Mouse (Mus musculus): ENCODE data around the gene Nln. TPM values are rescaled to one million over a fixed set of nuclear protein-coding genes. Genes with fewer than 3 reads are reported as not detected.

Nln gene
- total and polyA plus RNA-seq, 3 experiments: 38.5 to 76.5 (median 51.2) TPM

GRCm38 (mm10) chr13:103973977-103974376, 135.4 kb downstream of the Nln start:
- TF ChIP-seq UBTF (IDR thresholded peaks at IDR 0.05; ENCODE audit: low read depth, low read length) (no peak), USF2 (conservative IDR thresholded peaks at IDR 0.05; ENCODE audit: low read depth, low read length) (no peak), SIN3A (IDR thresholded peaks at IDR 0.05; ENCODE audit: low read length) (no peak), ZMIZ1 (IDR thresholded peaks at IDR 0.05; ENCODE audit: low read depth, low read length) (no peak), NELFE (IDR thresholded peaks at IDR 0.05; ENCODE audit: low read depth, low read length) (no peak), NRF1 (IDR thresholded peaks at IDR 0.05; ENCODE audit: low read depth, low read length) (no peak), POLR2AphosphoS2 (IDR thresholded peaks at IDR 0.05; ENCODE audit: low read depth, low read length) (no peak), ELF1 (IDR thresholded peaks at IDR 0.05; ENCODE audit: low read depth, low read length) (no peak), GABPA (IDR thresholded peaks at IDR 0.05; ENCODE audit: insufficient replicate concordance, low read depth, low read length) (no peak), SMC3 (IDR thresholded peaks at IDR 0.05; ENCODE audit: low read depth, low read length) (no peak), MAZ (IDR thresholded peaks at IDR 0.05; ENCODE audit: low read depth, low read length) (no peak), POLR2A (IDR thresholded peaks at IDR 0.05; ENCODE audit: low read depth, low read length) (no peak)
- H3K9ac ChIP-seq (ENCODE audit: insufficient read depth, low read depth): no peak overlapping the region
- no peaks in the 10 kb centered on the region for H3K79me2 ChIP-seq (replicated peaks; ENCODE audit: control insufficient read depth, extremely low read depth, insufficient read depth, poor library complexity, severe bottlenecking)
- H3K36me3 ChIP-seq (replicated peaks in 1 of 2; ENCODE audit: control insufficient read depth in 1 of 2, insufficient read depth in 1 of 2, low read length in 1 of 2): no peaks in the 10 kb centered on the region
- no peak overlapping the region for H3K27ac ChIP-seq (ENCODE audit: insufficient read depth, low read depth)
- H3K4me2 ChIP-seq (ENCODE audit: insufficient read depth, low read depth, poor library complexity, severe bottlenecking): no peak overlapping the region
- DNase-seq (ENCODE audit: extremely low read depth): no peak
- H3K27me3 ChIP-seq (replicated peaks): no peaks in the 10 kb centered on the region
- no peaks in the 10 kb centered on the region for H3K9me3 ChIP-seq (replicated peaks; ENCODE audit: low read length)
- dilution Hi-C loops (cut with MboI; ENCODE audit: extremely low pct_ligation_motif_present, extremely low pct_unique_long_range_greater_than_20kb, low sequenced_read_pairs) (no loop called here), in situ Hi-C loops (cut with MboI; ENCODE audit: low pct_ligation_motif_present, low pct_unique_long_range_greater_than_20kb, low sequenced_read_pairs) (no loop called here)
- H3K4me3 ChIP-seq (replicated peaks in 1 of 3; ENCODE audit: low read depth in 2 of 3, low read length in 2 of 3, poor library complexity in 1 of 3): no peak overlapping the region
- no peaks in the 10 kb centered on the region for H3K4me1 ChIP-seq (ENCODE audit: control insufficient read depth in 1 of 2, insufficient read depth in 2 of 2)

Other genes with a start within 250 kb of the Nln start
- gene Erbin, start 189.1 kb downstream of the Nln start, total RNA-seq (2012; rRNA removed): 24.6 and 26.2 TPM in 2 replicates
- gene Erbin, start 189.1 kb downstream of the Nln start, total RNA-seq (2014; rRNA removed): 45.8 and 54.5 TPM in 2 replicates
- 27.6 and 30.9 TPM in 2 replicates for gene Erbin, start 189.1 kb downstream of the Nln start, polyA plus RNA-seq (2012; ENCODE audit: insufficient read length, low read depth)
- 3.8 and 5.0 TPM in 2 replicates for gene Sgtb, start 127 bp upstream of the Nln start, total RNA-seq (2012; rRNA removed)
- 3.5 and 3.6 TPM in 2 replicates for gene Sgtb, start 127 bp upstream of the Nln start, total RNA-seq (2014; rRNA removed)
- 3.1 and 3.5 TPM in 2 replicates for gene Sgtb, start 127 bp upstream of the Nln start, polyA plus RNA-seq (2012; ENCODE audit: insufficient read length, low read depth)
- 30.2 and 35.1 TPM in 2 replicates for gene Trappc13, start 68.9 kb upstream of the Nln start, total RNA-seq (2012; rRNA removed)
- 61.9 and 65.5 TPM in 2 replicates for gene Trappc13, start 68.9 kb upstream of the Nln start, total RNA-seq (2014; rRNA removed)
- 34.6 and 38.6 TPM in 2 replicates for gene Trappc13, start 68.9 kb upstream of the Nln start, polyA plus RNA-seq (2012; ENCODE audit: insufficient read length, low read depth)
- gene Trim23, start 69.2 kb upstream of the Nln start, total RNA-seq (2012; rRNA removed): 11.0 and 11.6 TPM in 2 replicates
- 20.4 and 21.9 TPM in 2 replicates for gene Trim23, start 69.2 kb upstream of the Nln start, total RNA-seq (2014; rRNA removed)
- gene Trim23, start 69.2 kb upstream of the Nln start, polyA plus RNA-seq (2012; ENCODE audit: insufficient read length, low read depth): 9.0 and 10.3 TPM in 2 replicates
- gene Cenpk, start 119.0 kb upstream of the Nln start, total RNA-seq (2012; rRNA removed): 19.0 and 28.5 TPM in 2 replicates
- gene Cenpk, start 119.0 kb upstream of the Nln start, total RNA-seq (2014; rRNA removed): 111 and 113 TPM in 2 replicates
- gene Cenpk, start 119.0 kb upstream of the Nln start, polyA plus RNA-seq (2012; ENCODE audit: insufficient read length, low read depth): 26.7 and 35.5 TPM in 2 replicates
- gene Ppwd1, start 119.2 kb upstream of the Nln start, total RNA-seq (2012; rRNA removed): 14.8 and 15.6 TPM in 2 replicates
- 23.0 and 25.4 TPM in 2 replicates for gene Ppwd1, start 119.2 kb upstream of the Nln start, total RNA-seq (2014; rRNA removed)
- gene Ppwd1, start 119.2 kb upstream of the Nln start, polyA plus RNA-seq (2012; ENCODE audit: insufficient read length, low read depth): 20.7 and 22.6 TPM in 2 replicates
- 0.34 TPM in 2 replicates for gene Adamts6, start 178.2 kb upstream of the Nln start, total RNA-seq (2012; rRNA removed)
- 0.72 and 1.3 TPM in 2 replicates for gene Adamts6, start 178.2 kb upstream of the Nln start, total RNA-seq (2014; rRNA removed)
- gene Adamts6, start 178.2 kb upstream of the Nln start, polyA plus RNA-seq (2012; ENCODE audit: insufficient read length, low read depth): 1.00 and 1.1 TPM in 2 replicates

All from CH12.LX (cell line).